Mouse (Mus musculus): ENCODE results near the gene Serpinb9d. TPM values are rescaled to one million over a fixed set of nuclear protein-coding genes. Genes with fewer than 3 reads are reported as not detected.
"Not testable (repeated sequence)": the region's sequence is repeated elsewhere in the genome, so short reads cannot be mapped to it uniquely, and the experiment has no call there.

Gene Serpinb9d
- polyA plus RNA-seq (2012; rRNA removed): not detected in 2 replicates

DNA sequence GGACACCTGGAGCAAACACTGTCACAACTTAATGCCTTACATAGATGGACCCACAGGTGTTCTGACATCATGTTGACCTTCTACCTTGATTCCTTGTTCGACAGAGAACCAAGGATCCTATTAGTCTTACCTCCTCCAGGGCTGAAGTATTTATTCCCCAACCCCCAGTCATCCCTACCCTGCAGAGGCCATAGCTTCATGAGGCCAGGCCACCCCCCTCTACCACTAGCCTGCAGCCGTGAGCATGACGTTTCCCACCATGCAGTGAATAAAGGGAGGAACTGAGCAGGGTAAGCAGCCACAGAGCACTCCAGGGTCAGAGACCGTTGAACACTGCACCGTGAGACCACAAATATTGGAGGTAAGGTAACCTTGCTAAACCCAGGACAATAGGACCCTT is at the start of gene Serpinb9d:
Gene Serpinb9d, plus strand, starts transcription at position 301 of the 400 bp plus-strand sequence.
- DNase-seq (ENCODE audit: low read depth): no peak

DNA sequence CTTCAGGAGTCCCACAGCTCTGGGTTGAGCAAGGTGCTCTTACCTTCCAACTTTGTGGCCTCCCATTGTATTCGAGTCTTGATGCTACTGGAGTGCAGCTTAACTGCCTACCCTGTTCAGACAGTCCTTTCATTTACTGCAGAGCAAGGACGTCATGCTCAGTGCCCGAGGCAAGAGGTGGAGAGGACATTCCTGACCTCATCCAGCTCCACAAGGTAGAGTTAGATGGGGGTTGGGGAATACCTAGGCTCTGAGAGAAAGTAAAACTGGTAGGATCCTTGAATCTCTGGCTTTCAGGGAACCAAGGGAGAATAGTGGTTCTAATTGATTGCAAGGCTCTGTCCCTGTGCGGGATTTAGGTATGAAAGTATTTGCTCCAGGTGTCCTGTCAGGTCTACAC is 33.1 kb upstream of the Serpinb9d start, which contains the start of gene Serpinb9c:
Gene Serpinb9c, minus strand, starts transcription at position 101 of the 400 bp plus-strand sequence.
- DNase-seq (ENCODE audit: low read depth): no peak

DNA sequence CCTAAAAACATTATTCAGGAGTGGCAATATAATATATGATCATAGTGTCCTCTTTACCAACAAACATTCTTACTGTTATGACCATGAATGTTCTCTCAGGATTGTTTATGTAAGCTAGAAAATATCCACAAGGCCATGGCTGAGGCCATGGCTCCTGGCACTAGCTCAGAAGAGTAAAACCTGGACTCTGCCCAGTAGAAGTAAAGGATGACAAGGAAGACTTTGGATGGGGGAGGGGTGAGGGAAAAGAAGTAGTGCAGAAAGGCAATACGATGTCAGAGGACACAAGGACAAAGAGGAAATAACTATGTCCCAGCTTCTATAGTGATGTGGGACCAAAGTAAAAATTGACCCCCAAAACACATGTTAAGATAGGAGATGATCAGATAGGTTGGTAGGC is 2.3 kb upstream of the Serpinb9d start:
- DNase-seq (ENCODE audit: low read depth): not testable (repeated sequence)

DNA sequence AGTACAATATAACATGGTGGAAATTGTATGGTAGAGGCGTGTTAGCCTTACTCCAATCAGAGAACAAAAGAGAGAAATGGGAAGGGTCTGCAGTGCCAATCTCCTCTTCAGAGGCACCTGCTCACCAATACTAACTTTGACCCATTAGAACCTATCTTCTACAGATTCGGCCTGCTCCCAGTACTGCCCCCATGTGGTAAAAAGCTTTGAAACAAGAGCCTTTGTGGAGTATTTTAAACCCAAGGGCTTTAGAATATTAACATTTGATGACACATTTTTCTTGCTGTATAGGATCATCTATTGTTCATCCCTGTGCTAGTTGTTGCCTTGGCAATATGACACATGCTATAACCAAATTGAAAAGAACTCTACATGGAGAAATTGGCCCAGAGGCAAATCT is 7.0 kb downstream of the Serpinb9d start:
- DNase-seq (ENCODE audit: low read depth): no peak

DNA sequence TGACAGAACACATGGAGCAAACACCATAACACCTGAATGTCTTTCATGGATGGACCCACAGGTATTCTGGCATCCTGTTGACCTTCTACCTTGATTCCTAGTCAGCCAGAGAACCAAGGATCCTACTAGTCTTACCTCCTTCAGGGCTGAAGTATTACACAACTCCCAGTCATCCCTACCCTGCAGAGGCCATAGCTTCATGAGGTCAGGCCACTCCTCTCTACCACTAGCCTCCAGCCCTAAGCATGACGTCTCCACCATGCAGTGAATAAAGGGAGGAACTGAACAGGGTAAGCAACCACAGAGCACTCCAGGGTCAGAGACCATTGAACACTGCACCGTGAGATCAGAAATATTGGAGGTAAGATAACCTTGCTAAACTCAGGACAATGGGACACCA is 56.6 kb downstream of the Serpinb9d start, which contains the start of gene Serpinb9e:
Gene Serpinb9e, plus strand, starts transcription at position 301 of the 400 bp plus-strand sequence.
- not testable (repeated sequence) for DNase-seq (ENCODE audit: low read depth)

Other genes starting within 250 kb of the Serpinb9d start
- gene Serpinb6b, start 227.8 kb upstream of the Serpinb9d start, polyA plus RNA-seq (2012; rRNA removed): 4.9 and 7.3 TPM in 2 replicates
- 11.6 and 14.1 TPM in 2 replicates for gene Serpinb9, start 189.7 kb upstream of the Serpinb9d start, polyA plus RNA-seq (2012; rRNA removed)
- 0.04 and 0.14 TPM in 2 replicates for gene Serpinb9b, start 165.5 kb upstream of the Serpinb9d start, polyA plus RNA-seq (2012; rRNA removed)
- 0.19 and 0.94 TPM in 2 replicates for gene Serpinb1b, start 114.4 kb upstream of the Serpinb9d start, polyA plus RNA-seq (2012; rRNA removed)
- gene Serpinb9c, start 33.2 kb upstream of the Serpinb9d start, polyA plus RNA-seq (2012; rRNA removed): not detected in 2 replicates
- gene Serpinb9e, start 56.7 kb downstream of the Serpinb9d start, polyA plus RNA-seq (2012; rRNA removed): not detected in 2 replicates
- gene Serpinb9f, start 131.1 kb downstream of the Serpinb9d start, polyA plus RNA-seq (2012; rRNA removed): not detected in 2 replicates
- gene Gm11397, start 202.8 kb downstream of the Serpinb9d start, polyA plus RNA-seq (2012; rRNA removed): not detected in 2 replicates